Mouse (Mus musculus): ENCODE data around the gene Rassf1. TPM values are rescaled to one million over a fixed set of nuclear protein-coding genes. Genes with fewer than 3 reads are reported as not detected.
"Not testable (repeated sequence)": the region's sequence is repeated elsewhere in the genome, so short reads cannot be mapped to it uniquely, and the experiment has no call there.

Gene Rassf1
- polyA plus RNA-seq, 1 experiment from 2014 or later = 54.1 TPM

DNA sequence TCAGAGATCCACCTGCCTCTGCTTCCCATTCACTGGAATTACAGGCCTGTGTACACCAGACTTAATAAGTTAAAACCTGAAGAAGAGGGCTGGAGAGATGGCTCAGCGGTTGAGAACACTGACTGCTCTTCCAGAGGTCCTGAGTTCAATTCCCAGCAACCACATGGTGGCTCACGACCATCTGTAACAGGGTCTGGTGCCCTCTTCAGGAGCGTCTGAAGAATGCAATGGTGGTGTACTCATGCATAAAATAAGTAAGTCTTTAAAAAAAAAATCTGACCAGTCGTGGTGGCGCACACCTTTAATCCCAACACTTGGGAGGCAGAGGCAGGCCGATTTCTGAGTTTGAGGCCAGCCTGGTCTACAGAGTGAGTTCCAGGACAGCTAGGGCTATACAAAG lies 22.4 kb downstream of the Rassf1 start:
- not testable (repeated sequence) for H3K9me3 ChIP-seq (ENCODE audit: low read depth, low read length); DNase-seq; H3K27ac ChIP-seq (ENCODE audit: low read depth); H3K9ac ChIP-seq; H3K4me2 ChIP-seq; ATAC-seq (ENCODE audit: insufficient read depth); H3K4me3 ChIP-seq (ENCODE audit: low read depth, low read length); H3K27me3 ChIP-seq (ENCODE audit: insufficient read depth, low read length)
- H3K4me1 ChIP-seq (ENCODE audit: insufficient read depth) = peaks cover 29% of the 10 kb centered on the region
- TF ChIP-seq CTCF (IDR thresholded peaks at IDR 0.05; ENCODE audit: low read depth) = 0 out of 2 replicates have a peak, but pooled peaks have one; percentile 21
- 82% methylated on average over 6 of the region's 6 CpGs for WGBS
- peaks cover 43% of the 10 kb centered on the region for H3K36me3 ChIP-seq (ENCODE audit: insufficient read depth)

DNA sequence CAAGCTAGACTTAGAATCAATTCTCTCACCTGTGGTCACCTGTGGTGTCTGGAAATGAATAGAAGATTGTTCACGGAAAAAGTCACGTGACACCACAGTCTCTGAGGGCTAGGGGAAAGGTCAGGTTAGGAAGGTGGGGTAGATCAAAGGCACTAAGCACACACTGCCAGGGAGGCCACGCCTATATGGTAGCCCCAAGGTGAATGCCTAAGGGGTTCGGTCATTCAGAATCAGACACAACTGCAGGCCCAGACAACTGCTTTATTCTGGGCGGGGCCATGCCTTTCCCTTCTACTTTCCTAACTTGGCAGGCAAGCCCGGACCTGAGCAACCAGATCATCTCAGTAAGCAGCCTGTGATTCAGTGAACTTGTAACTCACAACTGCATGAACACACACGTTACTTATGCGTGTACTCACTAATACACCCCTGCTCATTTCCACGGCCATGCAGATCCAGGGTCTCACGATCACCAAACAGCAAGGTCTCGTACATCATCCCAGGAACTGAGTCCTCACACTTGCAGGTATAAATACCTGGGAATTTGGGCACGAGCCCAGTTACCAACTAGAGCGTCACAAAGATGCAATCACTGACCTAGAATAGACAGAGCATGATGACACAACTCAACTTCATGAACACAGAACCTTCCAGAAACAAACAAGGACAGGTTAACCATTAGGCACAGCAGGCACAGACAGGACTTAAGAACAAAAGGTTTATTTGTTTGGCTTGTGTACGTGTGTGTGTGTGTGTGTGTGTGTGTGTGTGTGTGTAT lies 24.4 kb downstream of the Rassf1 start:
- H3K27me3 ChIP-seq (ENCODE audit: insufficient read depth, low read length) = no peaks in the 10 kb centered on the region
- peak overlapping the region; percentile 83 for H3K27ac ChIP-seq (ENCODE audit: low read depth)
- H3K36me3 ChIP-seq (ENCODE audit: insufficient read depth) = peaks cover 37% of the 10 kb centered on the region
- DNase-seq = no peak
- H3K4me2 ChIP-seq = peak overlapping the region; percentile 72; the same call in 1 of the 2 replicates
- 64% methylated on average over 14 of the region's 14 CpGs for WGBS
- no peak for ATAC-seq (ENCODE audit: insufficient read depth)
- H3K9me3 ChIP-seq (ENCODE audit: low read depth, low read length) = no peaks in the 10 kb centered on the region
- TF ChIP-seq CTCF (IDR thresholded peaks at IDR 0.05; ENCODE audit: low read depth) = no peak
- H3K9ac ChIP-seq = no peak overlapping the region
- H3K4me1 ChIP-seq (ENCODE audit: insufficient read depth) = peaks cover 19% of the 10 kb centered on the region
- H3K4me3 ChIP-seq (ENCODE audit: low read depth, low read length) = no peak overlapping the region

DNA sequence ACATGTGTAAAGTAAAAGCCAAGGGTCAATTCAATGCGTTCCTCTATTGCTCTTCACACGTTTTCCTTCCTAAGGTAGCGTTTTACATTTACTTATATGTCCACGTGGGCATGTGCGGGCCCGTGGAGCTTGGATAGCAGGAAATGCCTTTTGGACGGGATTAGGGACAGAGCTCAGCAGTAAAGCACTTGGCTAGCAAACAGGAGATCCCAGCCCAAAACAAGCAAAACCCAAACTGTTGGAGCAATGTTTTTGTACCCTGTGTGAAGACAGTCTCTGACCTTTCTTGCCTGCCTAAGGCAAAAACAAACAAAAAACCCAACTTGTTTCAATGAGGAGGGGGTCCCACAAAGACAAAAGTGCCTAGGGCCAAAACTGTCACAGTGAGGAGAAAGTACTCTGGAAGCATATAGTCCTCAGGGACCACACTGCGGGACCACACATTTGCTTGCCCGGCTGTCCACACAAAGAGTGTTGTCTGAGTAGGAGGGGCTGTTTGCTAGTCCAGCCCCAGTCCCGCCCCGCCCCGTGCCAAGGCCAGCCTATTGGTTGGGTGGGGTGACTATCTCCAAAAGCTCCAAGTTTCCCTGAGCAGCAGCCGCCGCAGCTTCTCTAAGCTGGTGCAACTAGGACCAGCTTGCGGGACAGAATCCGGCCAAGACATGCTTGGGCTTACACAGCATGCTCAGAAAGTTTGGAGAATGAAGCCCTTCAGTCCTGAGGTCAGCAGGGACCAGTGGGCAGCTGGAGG lies 25.2 kb downstream of the Rassf1 start, which contains the start of gene Hyal1:
Gene Hyal1, plus strand, starts transcription at position 571 of the 751 bp plus-strand sequence.
- peak within 1 kb of the TSS; percentile 72 for H3K4me2 ChIP-seq
- peak within 1 kb of the TSS; percentile 41 for H3K4me3 ChIP-seq (ENCODE audit: low read depth, low read length)
- TF ChIP-seq CTCF (IDR thresholded peaks at IDR 0.05; ENCODE audit: low read depth) = no peak
- H3K36me3 ChIP-seq (ENCODE audit: insufficient read depth) = peaks cover 29% of the 10 kb centered on the region
- peaks cover 11% of the 10 kb centered on the region for H3K4me1 ChIP-seq (ENCODE audit: insufficient read depth)
- H3K9ac ChIP-seq = peak within 1 kb of the TSS; percentile 56
- ATAC-seq (ENCODE audit: insufficient read depth) (peak; percentile 85), DNase-seq (peak; percentile 88)
- no peaks in the 10 kb centered on the region for H3K9me3 ChIP-seq (ENCODE audit: low read depth, low read length)
- peak within 1 kb of the TSS; percentile 83 for H3K27ac ChIP-seq (ENCODE audit: low read depth)
- H3K27me3 ChIP-seq (ENCODE audit: insufficient read depth, low read length) = no peaks in the 10 kb centered on the region
- WGBS = 13% methylated on average over 16 of the region's 16 CpGs

DNA sequence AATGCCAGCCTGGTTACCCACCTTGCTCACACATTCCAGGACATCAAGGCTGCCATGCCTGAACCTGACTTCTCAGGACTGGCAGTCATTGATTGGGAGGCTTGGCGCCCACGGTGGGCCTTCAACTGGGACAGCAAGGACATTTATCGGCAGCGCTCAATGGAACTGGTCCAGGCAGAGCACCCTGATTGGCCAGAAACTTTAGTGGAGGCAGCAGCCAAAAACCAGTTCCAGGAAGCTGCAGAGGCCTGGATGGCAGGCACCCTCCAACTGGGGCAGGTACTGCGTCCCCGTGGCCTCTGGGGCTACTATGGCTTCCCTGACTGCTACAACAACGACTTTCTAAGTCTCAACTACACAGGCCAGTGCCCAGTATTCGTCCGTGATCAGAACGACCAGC lies 26.5 kb downstream of the Rassf1 start:
- no peak for DNase-seq
- no peak overlapping the region; the same call in 1 of the 2 replicates for H3K9ac ChIP-seq
- peaks cover 18% of the 10 kb centered on the region for H3K36me3 ChIP-seq (ENCODE audit: insufficient read depth)
- no peak overlapping the region for H3K4me3 ChIP-seq (ENCODE audit: low read depth, low read length)
- no peaks in the 10 kb centered on the region for H3K27me3 ChIP-seq (ENCODE audit: insufficient read depth, low read length)
- no peak for ATAC-seq (ENCODE audit: insufficient read depth)
- no peak overlapping the region for H3K27ac ChIP-seq (ENCODE audit: low read depth)
- peak overlapping the region; percentile 72 for H3K4me2 ChIP-seq
- peaks cover 11% of the 10 kb centered on the region for H3K4me1 ChIP-seq (ENCODE audit: insufficient read depth)
- 90% methylated on average over 10 of the region's 10 CpGs for WGBS
- no peaks in the 10 kb centered on the region for H3K9me3 ChIP-seq (ENCODE audit: low read depth, low read length)
- no peak for TF ChIP-seq CTCF (IDR thresholded peaks at IDR 0.05; ENCODE audit: low read depth)

DNA sequence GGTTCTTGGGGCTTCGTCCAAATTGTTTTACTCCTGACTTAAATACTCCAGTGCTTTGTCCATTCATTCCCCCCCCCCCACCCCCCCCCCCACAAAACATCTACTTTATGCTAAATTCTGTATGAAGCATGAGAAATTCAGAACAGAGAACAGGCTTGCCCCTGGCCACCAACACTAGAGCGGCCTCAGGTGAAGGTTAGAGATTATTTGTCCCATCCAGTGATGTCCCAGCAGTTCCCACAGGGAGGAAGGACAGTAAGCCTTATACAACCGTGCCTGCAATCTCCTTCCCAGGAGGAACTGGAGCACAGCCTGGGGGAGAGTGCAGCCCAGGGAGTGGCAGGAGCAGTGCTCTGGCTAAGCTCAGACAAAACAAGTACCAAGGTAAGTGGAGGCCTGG lies 27.2 kb downstream of the Rassf1 start, which contains the start of gene Naa80:
Gene Naa80, plus strand, starts transcription at position 301 of the 400 bp plus-strand sequence.
- no peak for ATAC-seq (ENCODE audit: insufficient read depth)
- peak within 1 kb of the TSS; percentile 72 for H3K4me2 ChIP-seq
- no peak within 1 kb of the TSS for H3K4me3 ChIP-seq (ENCODE audit: low read depth, low read length)
- no peak for TF ChIP-seq CTCF (IDR thresholded peaks at IDR 0.05; ENCODE audit: low read depth)
- 77% methylated on average over 3 of the region's 3 CpGs for WGBS
- H3K27ac ChIP-seq (ENCODE audit: low read depth) = peak within 1 kb of the TSS; percentile 93; the same call in 1 of the 2 replicates
- peaks cover 11% of the 10 kb centered on the region for H3K4me1 ChIP-seq (ENCODE audit: insufficient read depth)
- H3K9me3 ChIP-seq (ENCODE audit: low read depth, low read length) = no peaks in the 10 kb centered on the region
- no peak for DNase-seq
- no peaks in the 10 kb centered on the region for H3K27me3 ChIP-seq (ENCODE audit: insufficient read depth, low read length)
- H3K36me3 ChIP-seq (ENCODE audit: insufficient read depth) = peaks cover 18% of the 10 kb centered on the region
- H3K9ac ChIP-seq = no peak within 1 kb of the TSS; the same call in 1 of the 2 replicates

DNA sequence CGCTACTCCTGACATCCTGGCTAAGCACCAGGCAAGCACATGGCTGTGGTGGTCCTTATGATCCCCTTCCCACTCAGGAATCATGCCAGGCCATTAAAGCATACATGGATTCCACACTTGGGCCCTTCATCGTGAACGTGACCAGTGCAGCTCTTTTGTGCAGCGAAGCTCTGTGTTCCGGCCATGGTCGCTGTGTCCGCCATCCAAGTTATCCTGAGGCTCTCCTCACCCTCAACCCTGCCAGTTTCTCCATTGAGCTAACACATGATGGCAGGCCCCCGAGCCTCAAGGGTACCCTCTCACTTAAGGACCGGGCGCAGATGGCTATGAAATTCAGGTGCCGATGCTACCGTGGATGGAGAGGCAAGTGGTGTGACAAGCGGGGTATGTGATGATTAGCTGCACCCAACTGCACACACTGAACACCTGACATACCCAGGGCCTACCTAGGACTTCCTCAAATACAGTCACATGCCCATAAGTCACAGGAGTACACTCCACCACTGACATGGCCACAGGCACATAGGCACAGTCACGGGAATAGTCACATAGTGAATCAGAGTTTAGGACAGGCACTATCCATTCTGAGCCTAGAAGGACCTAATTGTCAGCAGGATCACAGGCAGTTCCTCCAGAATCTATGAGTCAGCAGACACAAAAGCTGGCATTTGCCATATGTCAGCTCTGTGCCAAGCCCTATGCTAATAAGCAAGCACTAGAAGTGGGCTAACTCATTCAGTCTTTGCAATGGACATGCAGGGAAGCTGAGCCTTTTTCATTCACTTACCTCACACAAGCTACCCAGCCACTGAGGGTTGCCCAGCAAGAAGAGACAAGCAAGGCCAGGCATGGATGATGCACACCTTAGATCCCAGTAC lies 27.9 kb downstream of the Rassf1 start:
- no peak for DNase-seq
- Histone ChIP-seq H3K27ac (ENCODE audit: low read depth) (peak overlapping the region; percentile 93; the same call in 1 of the 2 replicates), H3K4me3 (ENCODE audit: low read depth, low read length) (no peak overlapping the region), H3K9me3 (ENCODE audit: low read depth, low read length) (no peaks in the 10 kb centered on the region), H3K4me1 (ENCODE audit: insufficient read depth) (peaks cover 11% of the 10 kb centered on the region), H3K9ac (no peak overlapping the region), H3K36me3 (ENCODE audit: insufficient read depth) (peaks cover 21% of the 10 kb centered on the region), H3K27me3 (ENCODE audit: insufficient read depth, low read length) (no peaks in the 10 kb centered on the region), H3K4me2 (no peak overlapping the region; the same call in 1 of the 2 replicates)
- 92% methylated on average over 14 of the region's 14 CpGs for WGBS
- ATAC-seq (ENCODE audit: insufficient read depth) = no peak
- no peak for TF ChIP-seq CTCF (IDR thresholded peaks at IDR 0.05; ENCODE audit: low read depth)
